Mouse (Mus musculus) CH12.LX (cell line): Measurements from ENCODE around the gene Lgi2. TPM values are rescaled to one million over a fixed set of nuclear protein-coding genes. Genes with fewer than 3 reads are reported as not detected.

Source experiments
- DNase-seq: peaks from one replicate; pipeline ENCODE4 v3.0.0-alpha.2; 2013; ENCODE audit errors: extremely low read depth
- H3K27ac ChIP-seq: 2 replicates; pipeline ENCODE4 v1.5.1; 2012; ENCODE audit warnings: low read depth, mild to moderate bottlenecking, control low read depth, moderate library complexity; ENCODE audit not compliant: insufficient read depth
- H3K27me3 ChIP-seq: replicated peaks from 2 replicates; pipeline ENCODE3; 2012; ENCODE audit warnings: inconsistent platforms
- H3K36me3 ChIP-seq, 2 experiments: replicated peaks in 1 of 2; 2 replicates each; pipeline versions ENCODE3 to v1.6.1; 2012; ENCODE audit warnings: inconsistent platforms in 1 of 2, low read length in 1 of 2, mild to moderate bottlenecking in 1 of 2, mixed read lengths in 1 of 2, moderate library complexity in 1 of 2; ENCODE audit not compliant: control insufficient read depth in 1 of 2, insufficient read depth in 1 of 2
- H3K4me1 ChIP-seq, 2 experiments: 2 replicates each; pipeline ENCODE4 v1.6.1; 2012; ENCODE audit warnings: inconsistent platforms in 1 of 2, moderate library complexity in 1 of 2; ENCODE audit not compliant: insufficient read depth in 2 of 2, control insufficient read depth in 1 of 2
- H3K4me2 ChIP-seq: 2 replicates; pipeline ENCODE4 v1.6.1; 2012; ENCODE audit warnings: low read depth, mild to moderate bottlenecking, control low read depth; ENCODE audit not compliant: poor library complexity, insufficient read depth, severe bottlenecking
- H3K4me3 ChIP-seq, 3 experiments: fragments of 150-350 bp in 1 of 3; sonication (generic) in 1 of 3; replicated peaks in 1 of 3; 2 replicates each; pipeline versions ENCODE3 to v1.5.1; 2011 to 2012; ENCODE audit warnings: low read depth in 2 of 3, low read length in 2 of 3, mild to moderate bottlenecking in 2 of 3, moderate library complexity in 2 of 3, control low read depth in 1 of 3, improper control_type of control experiment in 1 of 3, inconsistent platforms in 1 of 3, mixed read lengths in 1 of 3; ENCODE audit not compliant: poor library complexity in 1 of 3
- H3K79me2 ChIP-seq: replicated peaks from 2 replicates; pipeline ENCODE4 v1.6.1; 2012; ENCODE audit warnings: mild to moderate bottlenecking, moderate library complexity; ENCODE audit not compliant: control insufficient read depth, poor library complexity, insufficient read depth, severe bottlenecking; ENCODE audit errors: extremely low read depth
- H3K9ac ChIP-seq: 2 replicates; pipeline ENCODE4 v1.6.1; 2012; ENCODE audit warnings: low read depth, mild to moderate bottlenecking, control low read depth, moderate library complexity; ENCODE audit not compliant: insufficient read depth
- H3K9me3 ChIP-seq: replicated peaks from 2 replicates; pipeline ENCODE3; 2012; ENCODE audit warnings: low read length, inconsistent platforms, mixed read lengths
- BHLHE40 ChIP-seq: IDR thresholded peaks from 2 replicates; pipeline ENCODE4 v1.6.1; 2011; ENCODE audit warnings: mild to moderate bottlenecking, low read depth, low read length, improper control_type of control experiment
- CHD2 ChIP-seq: IDR thresholded peaks from 2 replicates; pipeline ENCODE4 v1.6.1; 2011; ENCODE audit warnings: low read length, improper control_type of control experiment
- E2F4 ChIP-seq: IDR thresholded peaks from 2 replicates; pipeline ENCODE4 v1.6.1; 2011; ENCODE audit warnings: low read depth, low read length, improper control_type of control experiment; ENCODE audit not compliant: insufficient replicate concordance
- EP300 ChIP-seq: IDR thresholded peaks from 2 replicates; pipeline ENCODE4 v1.6.1; 2011; ENCODE audit warnings: low read length, improper control_type of control experiment
- ETS1 ChIP-seq: conservative IDR thresholded peaks from 2 replicates; pipeline ENCODE4 v1.6.1; 2012; ENCODE audit warnings: low read depth, mild to moderate bottlenecking, inconsistent platforms, low read length, improper control_type of control experiment, moderate library complexity
- HCFC1 ChIP-seq: IDR thresholded peaks from 2 replicates; pipeline ENCODE4 v1.6.1; 2012; ENCODE audit warnings: low read depth, mild to moderate bottlenecking, inconsistent platforms, low read length, improper control_type of control experiment
- JUN ChIP-seq: IDR thresholded peaks from 2 replicates; pipeline ENCODE4 v1.6.1; 2011; ENCODE audit warnings: low read depth, mild to moderate bottlenecking, low read length, improper control_type of control experiment, moderate library complexity; ENCODE audit not compliant: insufficient read depth
- JUND ChIP-seq: conservative IDR thresholded peaks from 2 replicates; pipeline ENCODE4 v1.6.1; 2011; ENCODE audit warnings: low read depth, low read length, improper control_type of control experiment
- KAT2A ChIP-seq: IDR thresholded peaks from 2 replicates; pipeline ENCODE4 v1.6.1; 2012; ENCODE audit warnings: low read length, improper control_type of control experiment, inconsistent platforms; ENCODE audit not compliant: insufficient replicate concordance
- MAX ChIP-seq: IDR thresholded peaks from 2 replicates; pipeline ENCODE4 v1.6.1; 2011; ENCODE audit warnings: low read length, improper control_type of control experiment
- MAZ ChIP-seq: IDR thresholded peaks from 2 replicates; pipeline ENCODE4 v1.6.1; 2012; ENCODE audit warnings: low read depth, mild to moderate bottlenecking, inconsistent platforms, low read length, improper control_type of control experiment, moderate library complexity
- MXI1 ChIP-seq: IDR thresholded peaks from 2 replicates; pipeline ENCODE4 v1.6.1; 2011; ENCODE audit warnings: mild to moderate bottlenecking, low read depth, low read length, improper control_type of control experiment
- NRF1 ChIP-seq: IDR thresholded peaks from 2 replicates; pipeline ENCODE4 v1.6.1; 2014; ENCODE audit warnings: low read depth, mild to moderate bottlenecking, inconsistent platforms, low read length, improper control_type of control experiment, moderate library complexity
- POLR2A ChIP-seq: IDR thresholded peaks from 2 replicates; pipeline ENCODE4 v1.6.1; 2011; ENCODE audit warnings: low read depth, mild to moderate bottlenecking, improper control_type of control experiment, low read length
- RCOR1 ChIP-seq: conservative IDR thresholded peaks from 2 replicates; pipeline ENCODE4 v1.6.1; 2012; ENCODE audit warnings: low read depth, mild to moderate bottlenecking, inconsistent platforms, low read length, improper control_type of control experiment
- SIN3A ChIP-seq: IDR thresholded peaks from 2 replicates; pipeline ENCODE4 v1.6.1; 2012; ENCODE audit warnings: low read length, improper control_type of control experiment, inconsistent platforms
- UBTF ChIP-seq: IDR thresholded peaks from 2 replicates; pipeline ENCODE4 v1.6.1; 2012; ENCODE audit warnings: low read depth, mild to moderate bottlenecking, inconsistent platforms, low read length, improper control_type of control experiment, moderate library complexity
- USF1 ChIP-seq: IDR thresholded peaks from 2 replicates; pipeline ENCODE4 v1.6.1; 2014; ENCODE audit warnings: low read depth, mild to moderate bottlenecking, inconsistent platforms, low read length, improper control_type of control experiment
- ZKSCAN1 ChIP-seq: IDR thresholded peaks from 2 replicates; pipeline ENCODE4 v1.6.1; 2012; ENCODE audit warnings: low read depth, inconsistent platforms, low read length, improper control_type of control experiment, borderline replicate concordance
- ZMIZ1 ChIP-seq: IDR thresholded peaks from 2 replicates; pipeline ENCODE4 v1.6.1; 2012; ENCODE audit warnings: low read depth, mild to moderate bottlenecking, inconsistent platforms, low read length, improper control_type of control experiment
- dilution Hi-C: fragments of 300-500 bp; cut with MboI; formaldehyde crosslinking; loops from 2 replicates; pipeline ENCODE4 v1.14.3; 2020; ENCODE audit warnings: low sequenced_read_pairs; ENCODE audit not compliant: extremely low pct_unique_long_range_greater_than_20kb, extremely low pct_ligation_motif_present
- in situ Hi-C: fragments of 300-500 bp; cut with MboI; formaldehyde crosslinking; loops from 3 replicates; pipeline ENCODE4 v1.14.3; 2019; ENCODE audit warnings: low sequenced_read_pairs, low pct_ligation_motif_present, low pct_unique_long_range_greater_than_20kb, mixed read lengths
- polyA plus RNA-seq: library from polyadenylated mRNA; unstranded; fragments of >175 nt; gene quantifications from 2 replicates; pipeline ENCODE4 v1.2.1, GENCODE M21; 2012; ENCODE audit warnings: low read depth; ENCODE audit not compliant: insufficient read length
- total RNA-seq, 2 experiments: library from RNA; depleted of rRNA; stranded (reverse); fragments of 300-350 nt in 1 of 2; fragments of >200 nt in 1 of 2; gene quantifications; 2 replicates each; pipeline ENCODE4 v1.2.3; 2012 to 2014

Gene Lgi2
- total and polyA plus RNA-seq, 3 experiments: not detected

GRCm38 (mm10) chr5:52526324-52526986 is 39.8 kb downstream of the Lgi2 start:
- Histone ChIP-seq H3K4me3 (no peak overlapping the region), H3K9me3 (peaks cover under 1% of the 10 kb centered on the region), H3K79me2 (no peaks in the 10 kb centered on the region), H3K4me1 (no peaks in the 10 kb centered on the region), H3K9ac (no peak overlapping the region), H3K27ac (no peak overlapping the region), H3K4me2 (no peak overlapping the region)
- in situ Hi-C loops (no loop called here), dilution Hi-C loops (no loop called here)
- no peak for TF ChIP-seq USF1
- TF ChIP-seq MAZ: no peak
- TF ChIP-seq ZMIZ1: no peak
- no peak for TF ChIP-seq MAX
- TF ChIP-seq POLR2A: no peak
- TF ChIP-seq HCFC1: no peak
- TF ChIP-seq RCOR1: no peak
- TF ChIP-seq EP300: no peak
- no peak for TF ChIP-seq UBTF
- no peak for TF ChIP-seq ZKSCAN1
- no peak for TF ChIP-seq ETS1
- no peak for TF ChIP-seq MXI1
- TF ChIP-seq BHLHE40: no peak
- TF ChIP-seq SIN3A: no peak
- no peak for TF ChIP-seq JUND
- no peak for TF ChIP-seq JUN
- TF ChIP-seq, all 38 proteins: peak for 0
- no peaks in the 10 kb centered on the region for H3K36me3 ChIP-seq
- no peak for DNase-seq
- no peaks in the 10 kb centered on the region for H3K27me3 ChIP-seq

- DNase-seq: no peak
- dilution Hi-C loops (no loop called here), in situ Hi-C loops (loop anchor here (25.0 kb wide), 1 partner anchor 288 kb away; no protein-coding TSS in a partner anchor)
- H3K4me1 ChIP-seq: no peaks in the 10 kb centered on the region
- no peak overlapping the region for H3K27ac ChIP-seq
- H3K79me2 ChIP-seq: no peaks in the 10 kb centered on the region
- H3K4me2 ChIP-seq: no peak overlapping the region
- H3K9ac ChIP-seq: no peak overlapping the region
- no peak overlapping the region for H3K4me3 ChIP-seq
- peaks cover 15% of the 10 kb centered on the region for H3K9me3 ChIP-seq
- no peak for TF ChIP-seq NRF1
- TF ChIP-seq E2F4: no peak
- no peak for TF ChIP-seq CHD2
- TF ChIP-seq KAT2A: no peak
- H3K27me3 ChIP-seq: no peaks in the 10 kb centered on the region
- H3K36me3 ChIP-seq: no peaks in the 10 kb centered on the region
Measured at GRCm38 (mm10) chr5:52524207-52524606, 42.1 kb downstream of the Lgi2 start.
